ENCODE assay signal across 13 mouse cellular contexts in genomic region chr19:10801906-10802305, GRCm38 (mm10). TPM values are rescaled to one million over a fixed set of nuclear protein-coding genes. Genes with fewer than 3 reads are reported as not detected.
"Had no signal": no experiment of that assay in that cellular context is flagged by ENCODE, and none has a peak within 500 bp of the region (broad histone marks: within the 10 kb centered on the region; RNA-seq: fewer than 3 reads in every experiment).

No protein-coding gene starts in this region.

- H3K4me3 ChIP-seq: liver, embryonic 13.5 days had no signal

- DNase-seq: kidney, postnatal 25 days; liver, embryonic 13.5 days; lung, adult 2 months; lung, postnatal 14 days; lung, postnatal 4 days; midbrain, embryonic 14.5 days; thymus, adult 2 months; thymus, postnatal 14 days; thymus, postnatal 4 days had no signal

- H3K27ac ChIP-seq: kidney, postnatal 0 days; liver, embryonic 13.5 days; stomach, postnatal 0 days had no signal

RNA-seq across cellular contexts. Expression of gene Cd6, which starts 28.0 kb away (rescaled TPM):
- total RNA-seq: layer of hippocampus, postnatal 10 days; midbrain, postnatal 0 days had no signal
